Mouse (Mus musculus): ENCODE data around the gene Atad5. TPM values are rescaled to one million over a fixed set of nuclear protein-coding genes. Genes with fewer than 3 reads are reported as not detected.
"Not testable (repeated sequence)": the region's sequence is repeated elsewhere in the genome, so short reads cannot be mapped to it uniquely, and the experiment has no call there.

Gene Atad5
- polyA plus RNA-seq, 1 experiment = 0.60 TPM

DNA sequence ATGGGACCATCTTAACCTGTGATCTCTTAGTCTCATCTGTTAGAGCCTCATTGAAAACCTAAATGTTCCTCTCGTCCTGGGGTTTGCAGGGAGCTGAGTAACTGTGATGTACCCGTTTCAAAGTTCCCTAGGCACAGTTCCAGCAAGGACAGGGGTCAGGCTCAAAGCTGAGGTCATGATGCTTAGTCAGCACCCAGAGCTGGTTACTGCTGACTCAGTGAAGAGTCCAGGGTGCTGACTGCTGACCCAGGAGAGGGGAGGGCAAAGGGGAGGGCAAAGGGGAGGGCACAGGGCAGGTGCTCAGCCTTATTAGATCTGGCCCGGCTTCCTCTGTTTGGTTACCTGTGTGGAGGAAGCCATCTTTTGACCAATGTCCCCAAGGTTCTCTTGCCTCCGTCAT is 82.7 kb downstream of the Atad5 start:
- DNase-seq (ENCODE audit: low read depth in 1 of 2, low spot score in 2 of 2) = no peak
- Histone ChIP-seq H3K4me3 (ENCODE audit: extremely low read depth, insufficient read depth, insufficient read length) (no peak overlapping the region), H3K4me1 (ENCODE audit: control insufficient read depth, insufficient read depth, insufficient read length) (peaks cover 12% of the 10 kb centered on the region), H3K36me3 (ENCODE audit: control insufficient read depth, insufficient read depth, low read length) (no peaks in the 10 kb centered on the region), H3K27ac (ENCODE audit: insufficient read depth, low read length) (peak overlapping the region; percentile 35; the same call in 1 of the 2 replicates), H3K27me3 (ENCODE audit: control insufficient read depth, insufficient read depth, low read length) (no peaks in the 10 kb centered on the region)
- TF ChIP-seq CTCF (IDR thresholded peaks at IDR 0.05; ENCODE audit: extremely low read depth, insufficient read depth, insufficient read length, insufficient replicate concordance) = no peak
- no peak for TF ChIP-seq POLR2A (IDR thresholded peaks at IDR 0.05; ENCODE audit: low read depth, low read length)
- 76% methylated on average over 4 of the region's 4 CpGs for whole genome bisulfite sequencing

DNA sequence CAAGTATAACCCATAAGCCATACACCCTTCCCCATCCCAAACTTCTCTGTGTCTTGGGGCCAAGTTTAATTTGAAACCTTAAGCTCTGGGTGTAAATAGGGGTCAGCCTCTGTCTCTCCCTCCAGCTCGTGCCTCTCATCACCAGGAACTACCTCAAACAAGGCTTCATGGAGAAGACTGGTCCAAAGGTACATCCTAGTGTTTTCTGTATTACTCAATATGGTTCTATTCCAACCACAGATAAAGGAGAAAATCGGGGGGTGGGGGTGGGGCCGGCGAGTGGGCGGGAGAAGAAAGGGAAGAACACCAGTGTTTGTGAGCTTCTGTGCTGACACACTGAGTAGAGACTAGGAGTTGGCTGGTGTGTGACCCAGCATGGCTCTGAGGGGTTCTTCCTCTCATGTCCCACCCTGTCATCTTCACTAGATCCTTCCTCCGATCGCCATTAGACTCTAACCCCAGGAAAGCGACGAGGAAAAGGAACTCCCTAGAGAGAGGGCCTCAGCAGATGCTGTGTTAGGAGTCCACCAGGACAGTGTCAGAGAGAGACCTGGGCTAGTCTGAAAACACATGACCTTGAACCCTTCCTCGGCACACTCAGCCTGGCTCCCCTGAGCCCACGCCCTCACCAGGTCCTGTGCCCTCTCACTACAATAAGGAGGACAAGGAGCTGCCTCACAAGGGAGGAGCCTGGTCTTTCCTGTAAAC is 84.9 kb downstream of the Atad5 start:
- Histone ChIP-seq H3K36me3 (ENCODE audit: control insufficient read depth, insufficient read depth, low read length) (no peaks in the 10 kb centered on the region), H3K4me3 (ENCODE audit: extremely low read depth, insufficient read depth, insufficient read length) (no peak overlapping the region), H3K4me1 (ENCODE audit: control insufficient read depth, insufficient read depth, insufficient read length) (peaks cover 4% of the 10 kb centered on the region), H3K27ac (ENCODE audit: insufficient read depth, low read length) (no peak overlapping the region), H3K27me3 (ENCODE audit: control insufficient read depth, insufficient read depth, low read length) (no peaks in the 10 kb centered on the region)
- no peak for DNase-seq (ENCODE audit: low read depth in 1 of 2, low spot score in 2 of 2)
- 75% methylated on average over 11 of the region's 11 CpGs for WGBS
- TF ChIP-seq CTCF (IDR thresholded peaks at IDR 0.05; ENCODE audit: extremely low read depth, insufficient read depth, insufficient read length, insufficient replicate concordance) = no peak
- TF ChIP-seq POLR2A (IDR thresholded peaks at IDR 0.05; ENCODE audit: low read depth, low read length) = no peak

DNA sequence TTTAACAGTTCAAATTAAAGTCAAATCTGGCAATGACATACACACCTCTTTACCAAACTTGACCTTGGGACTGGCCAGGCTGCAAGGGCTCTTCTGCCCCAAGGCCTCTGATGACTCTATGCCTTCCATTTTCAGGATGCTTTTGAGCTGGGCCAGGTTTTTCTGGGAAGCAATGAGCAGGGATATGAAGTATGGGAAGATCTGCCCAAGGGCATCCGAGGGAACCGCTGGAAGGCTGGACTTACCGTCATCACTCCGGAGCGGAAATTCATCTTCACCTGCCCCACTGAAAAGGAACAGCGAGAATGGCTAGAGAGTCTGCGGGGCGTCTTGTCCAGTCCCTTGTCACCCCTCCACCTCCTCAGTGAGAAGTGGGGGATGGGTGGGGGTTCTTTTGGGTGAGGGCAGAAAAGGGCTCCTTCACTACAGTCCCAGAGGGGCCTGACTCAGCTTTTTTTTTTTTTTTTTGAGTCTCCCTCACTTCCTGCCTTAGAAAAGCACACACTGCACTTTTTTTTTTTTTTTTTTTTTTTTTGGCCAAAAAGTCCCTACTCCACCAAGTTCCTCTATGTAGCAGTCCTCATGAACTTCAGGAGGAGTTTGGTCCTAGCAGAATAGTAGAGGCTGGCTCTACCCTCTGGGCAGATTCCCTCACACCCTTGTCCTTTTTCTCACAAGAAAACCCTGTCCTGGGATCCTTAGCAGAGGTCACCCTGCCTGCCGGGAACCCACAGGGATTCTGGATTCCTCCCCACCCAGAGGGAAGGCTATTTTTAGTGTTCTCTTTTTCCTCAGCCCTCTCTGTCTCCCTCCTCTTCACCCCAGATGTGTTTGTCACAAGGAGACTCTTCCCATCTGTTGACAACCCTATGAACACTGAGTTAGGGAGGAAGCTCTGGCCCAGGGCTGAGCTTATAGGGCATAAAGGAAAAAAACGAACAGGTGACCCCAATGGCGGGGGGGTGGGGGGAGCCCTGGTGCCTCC is 88.0 kb downstream of the Atad5 start:
- DNase-seq (ENCODE audit: low read depth in 1 of 2, low spot score in 2 of 2) = no peak
- Histone ChIP-seq H3K4me3 (ENCODE audit: extremely low read depth, insufficient read depth, insufficient read length) (no peak overlapping the region), H3K36me3 (ENCODE audit: control insufficient read depth, insufficient read depth, low read length) (no peaks in the 10 kb centered on the region), H3K4me1 (ENCODE audit: control insufficient read depth, insufficient read depth, insufficient read length) (no peaks in the 10 kb centered on the region), H3K27ac (ENCODE audit: insufficient read depth, low read length) (peak overlapping the region; percentile 76), H3K27me3 (ENCODE audit: control insufficient read depth, insufficient read depth, low read length) (no peaks in the 10 kb centered on the region)
- 60% methylated on average over 11 of the region's 11 CpGs for WGBS
- TF ChIP-seq CTCF (IDR thresholded peaks at IDR 0.05; ENCODE audit: extremely low read depth, insufficient read depth, insufficient read length, insufficient replicate concordance) (no peak), POLR2A (IDR thresholded peaks at IDR 0.05; ENCODE audit: low read depth, low read length) (no peak)

DNA sequence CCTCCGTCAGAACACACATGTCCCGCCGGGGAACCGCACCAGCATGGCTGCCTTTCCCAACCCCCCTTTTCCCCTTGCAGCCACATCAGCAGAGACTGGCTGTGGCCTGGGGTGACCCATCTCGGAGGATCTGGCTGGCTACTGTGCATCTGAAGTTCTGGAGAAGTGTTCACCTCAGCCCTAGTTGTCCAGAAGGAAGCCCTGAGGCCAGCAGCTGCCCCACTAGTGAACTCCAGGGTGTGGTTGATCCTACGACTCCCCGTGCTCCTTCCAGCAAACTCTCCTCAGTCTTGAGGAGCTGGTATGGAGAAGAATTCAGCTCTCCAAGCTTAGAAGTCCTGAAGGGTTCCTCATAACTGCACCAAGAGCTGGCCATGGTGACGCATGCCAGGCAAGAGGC is 89.1 kb downstream of the Atad5 start:
- Histone ChIP-seq H3K27me3 (ENCODE audit: control insufficient read depth, insufficient read depth, low read length) (no peaks in the 10 kb centered on the region), H3K36me3 (ENCODE audit: control insufficient read depth, insufficient read depth, low read length) (no peaks in the 10 kb centered on the region), H3K4me3 (ENCODE audit: extremely low read depth, insufficient read depth, insufficient read length) (no peak overlapping the region), H3K27ac (ENCODE audit: insufficient read depth, low read length) (peak overlapping the region; percentile 76), H3K4me1 (ENCODE audit: control insufficient read depth, insufficient read depth, insufficient read length) (no peaks in the 10 kb centered on the region)
- TF ChIP-seq POLR2A (IDR thresholded peaks at IDR 0.05; ENCODE audit: low read depth, low read length) = no peak
- TF ChIP-seq CTCF (IDR thresholded peaks at IDR 0.05; ENCODE audit: extremely low read depth, insufficient read depth, insufficient read length, insufficient replicate concordance) = no peak
- no peak for DNase-seq (ENCODE audit: low read depth in 1 of 2, low spot score in 2 of 2)
- WGBS = 86% methylated on average over 8 of the region's 8 CpGs

DNA sequence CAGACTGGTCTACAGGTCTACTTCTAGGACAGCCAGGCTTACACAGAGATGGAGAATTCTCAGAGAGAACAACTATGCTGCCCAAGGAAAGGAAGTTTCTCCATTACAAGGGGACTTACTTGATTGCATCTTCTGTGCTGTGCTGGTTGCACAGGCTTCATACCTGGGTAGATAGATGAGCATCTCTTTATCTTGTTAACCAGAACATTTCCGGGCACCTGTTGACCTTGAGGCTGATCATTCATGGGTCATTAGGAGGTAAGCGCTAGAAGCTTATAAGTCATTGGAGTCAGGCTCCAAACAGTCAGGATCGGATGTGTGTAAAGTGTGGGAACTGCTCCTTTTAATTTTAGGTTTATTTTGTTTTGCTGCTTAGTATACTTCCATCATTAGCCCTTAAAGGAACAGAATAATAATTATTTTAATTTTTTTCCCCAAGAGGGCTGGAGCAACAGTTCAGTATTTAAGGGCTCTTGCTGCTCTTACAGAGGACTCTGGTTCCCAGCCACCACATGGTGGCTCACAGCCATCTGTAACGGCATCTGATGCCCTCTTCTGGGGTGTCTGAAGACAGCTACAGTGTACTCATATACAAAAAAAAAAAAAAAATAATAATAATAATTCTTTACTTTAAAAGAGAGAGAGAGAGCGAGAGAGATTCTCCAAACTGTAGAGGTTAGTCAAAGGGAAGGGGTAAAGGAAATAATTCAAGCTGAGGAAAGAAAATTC is 92.0 kb downstream of the Atad5 start:
- Histone ChIP-seq H3K36me3 (ENCODE audit: control insufficient read depth, insufficient read depth, low read length) (no peaks in the 10 kb centered on the region), H3K27me3 (ENCODE audit: control insufficient read depth, insufficient read depth, low read length) (no peaks in the 10 kb centered on the region), H3K4me3 (ENCODE audit: extremely low read depth, insufficient read depth, insufficient read length) (no peak overlapping the region), H3K27ac (ENCODE audit: insufficient read depth, low read length) (no peak overlapping the region), H3K4me1 (ENCODE audit: control insufficient read depth, insufficient read depth, insufficient read length) (no peaks in the 10 kb centered on the region)
- DNase-seq (ENCODE audit: low read depth in 1 of 2, low spot score in 2 of 2) = no peak
- 72% methylated on average over 5 of the region's 5 CpGs for WGBS
- TF ChIP-seq POLR2A (IDR thresholded peaks at IDR 0.05; ENCODE audit: low read depth, low read length) = no peak

DNA sequence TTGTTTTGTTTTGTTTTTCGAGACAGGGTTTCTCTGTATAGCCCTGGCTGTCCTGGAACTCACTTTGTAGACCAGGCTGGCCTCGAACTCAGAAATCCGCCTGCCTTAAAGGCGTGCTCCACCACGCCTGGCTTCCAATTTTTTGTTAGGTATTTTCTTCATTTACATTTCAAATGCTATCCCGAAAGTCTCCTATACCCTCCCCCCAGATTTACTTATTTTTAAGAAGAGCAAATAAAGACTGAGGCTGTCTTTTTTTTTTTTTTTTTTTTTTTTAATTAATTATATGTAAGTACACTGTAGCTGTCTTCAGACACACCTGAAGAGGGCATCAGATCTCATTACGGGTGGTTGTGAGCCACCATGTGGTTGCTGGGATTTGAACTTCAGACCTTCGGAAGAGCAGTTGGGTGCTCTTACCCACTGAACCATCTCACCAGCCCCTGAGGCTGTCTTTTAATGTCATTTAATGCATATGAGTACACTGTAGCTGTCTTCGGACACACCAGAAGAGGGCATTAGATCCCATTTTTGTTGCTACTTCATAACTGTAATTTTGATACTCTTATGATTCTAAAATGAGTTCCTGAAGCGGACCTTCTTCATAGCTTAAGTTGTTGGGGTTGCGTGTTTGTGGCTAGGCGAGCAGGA is 94.0 kb downstream of the Atad5 start:
- H3K4me3 ChIP-seq (ENCODE audit: extremely low read depth, insufficient read depth, insufficient read length) = peak overlapping the region; percentile 93
- WGBS = 39% methylated on average over 12 of the region's 12 CpGs
- H3K4me1 ChIP-seq (ENCODE audit: control insufficient read depth, insufficient read depth, insufficient read length); H3K36me3 ChIP-seq (ENCODE audit: control insufficient read depth, insufficient read depth, low read length); DNase-seq (ENCODE audit: low read depth in 1 of 2, low spot score in 2 of 2); H3K27me3 ChIP-seq (ENCODE audit: control insufficient read depth, insufficient read depth, low read length): not testable (repeated sequence)
- H3K27ac ChIP-seq (ENCODE audit: insufficient read depth, low read length) = peak overlapping the region; percentile 34; the same call in 1 of the 2 replicates
